Mouse (Mus musculus): Measurements from ENCODE around the gene Ovol2. TPM values are rescaled to one million over a fixed set of nuclear protein-coding genes. Genes with fewer than 3 reads are reported as not detected.

Gene Ovol2
- polyA plus RNA-seq, 1 experiment from 2014 or later: not detected

DNA sequence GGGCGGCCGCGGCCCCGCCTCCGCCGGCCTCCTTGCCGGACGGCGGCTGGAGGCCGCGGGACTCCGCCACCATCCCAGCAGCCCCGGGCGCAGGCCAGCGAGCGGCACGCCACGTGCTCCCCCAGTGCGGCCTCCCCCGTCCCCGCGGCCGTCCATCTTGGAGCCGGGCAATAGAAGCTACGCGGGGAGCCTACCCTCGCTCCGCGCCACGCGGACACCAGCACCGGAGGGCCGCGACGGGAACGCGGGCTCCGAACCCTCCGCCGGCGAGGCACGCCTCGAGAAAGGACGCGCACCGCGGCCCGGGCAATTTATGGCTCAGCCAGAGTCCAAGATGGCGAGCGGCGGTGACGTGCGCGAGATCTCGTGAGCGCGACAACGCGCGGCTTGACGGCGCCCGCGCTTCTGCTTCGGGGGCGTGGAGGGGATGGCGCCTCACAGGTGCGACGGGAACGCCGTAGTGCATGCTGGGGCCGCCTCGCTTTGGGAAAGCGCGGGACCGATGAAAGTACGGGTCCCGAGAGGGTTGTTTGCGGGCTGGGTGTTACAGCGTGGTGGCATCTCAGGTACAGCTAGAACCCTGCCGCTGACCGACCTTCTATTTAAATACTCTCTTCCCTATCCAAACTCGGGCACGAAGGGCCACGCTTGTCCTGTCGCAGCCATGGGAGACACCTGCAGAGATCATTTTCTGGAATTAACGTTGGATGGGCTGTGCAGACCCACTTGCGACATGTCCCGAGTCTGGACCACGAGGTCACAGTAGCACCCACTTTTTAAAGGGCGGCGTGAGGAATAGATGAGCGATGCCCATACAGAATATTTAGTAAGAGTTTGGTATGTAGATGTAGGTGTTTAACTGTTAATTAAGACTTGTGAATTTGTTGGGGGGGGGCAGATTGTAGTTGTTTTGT, 61.2 kb downstream of the Ovol2 start, which contains the start of the genes Mgme1 and Snx5:
TSS of gene Mgme1 (plus strand) at position 157 of the 914 bp plus-strand sequence.
TSS of gene Snx5 (minus strand) at position 400 of the 914 bp plus-strand sequence.
- Histone ChIP-seq H3K4me1 (peaks cover 60% of the 10 kb centered on the region), H3K27me3 (ENCODE audit: low read depth, poor library complexity, severe bottlenecking) (no peaks in the 10 kb centered on the region), H3K27ac (replicated peaks) (peak within 1 kb of the TSS; percentile 98), H3K9me3 (replicated peaks) (no peaks in the 10 kb centered on the region), H3K4me3 (peak within 1 kb of the TSS; percentile 91), H3K36me3 (peaks cover 35% of the 10 kb centered on the region)
- under 1% methylated on average over 90 of the region's 93 CpGs for WGBS
- DNase-seq (ENCODE audit: low spot score): peak; percentile 94

GRCm38 (mm10) chr2:144269679-144270475, 62.1 kb downstream of the Ovol2 start:
- H3K4me3 ChIP-seq: peak overlapping the region; percentile 91
- peaks cover 61% of the 10 kb centered on the region for H3K4me1 ChIP-seq
- WGBS: under 1% methylated on average over 31 of the region's 33 CpGs
- no peaks in the 10 kb centered on the region for H3K9me3 ChIP-seq (replicated peaks)
- H3K27me3 ChIP-seq (ENCODE audit: low read depth, poor library complexity, severe bottlenecking): no peaks in the 10 kb centered on the region
- H3K27ac ChIP-seq (replicated peaks): peak overlapping the region; percentile 98
- peaks cover 43% of the 10 kb centered on the region for H3K36me3 ChIP-seq
- no peak for DNase-seq (ENCODE audit: low spot score)

GRCm38 (mm10) chr2:144269306-144269650, 62.7 kb downstream of the Ovol2 start:
- H3K4me1 ChIP-seq: peaks cover 57% of the 10 kb centered on the region
- peaks cover 49% of the 10 kb centered on the region for H3K36me3 ChIP-seq
- no peaks in the 10 kb centered on the region for H3K9me3 ChIP-seq (replicated peaks)
- peak overlapping the region; percentile 98 for H3K27ac ChIP-seq (replicated peaks)
- WGBS: under 1% methylated on average over 11 of the region's 11 CpGs
- peak overlapping the region; percentile 91 for H3K4me3 ChIP-seq
- no peaks in the 10 kb centered on the region for H3K27me3 ChIP-seq (ENCODE audit: low read depth, poor library complexity, severe bottlenecking)
- no peak for DNase-seq (ENCODE audit: low spot score)

GRCm38 (mm10) chr2:144268446-144269305, 63.3 kb downstream of the Ovol2 start:
- Histone ChIP-seq H3K27ac (replicated peaks) (peak overlapping the region; percentile 98), H3K36me3 (peaks cover 55% of the 10 kb centered on the region), H3K9me3 (replicated peaks) (no peaks in the 10 kb centered on the region), H3K4me1 (peaks cover 51% of the 10 kb centered on the region), H3K27me3 (ENCODE audit: low read depth, poor library complexity, severe bottlenecking) (no peaks in the 10 kb centered on the region), H3K4me3 (peak overlapping the region; percentile 91)
- DNase-seq (ENCODE audit: low spot score): no peak
- WGBS: 10% methylated on average over 6 of the region's 6 CpGs

- Histone ChIP-seq H3K4me1 (peaks cover 47% of the 10 kb centered on the region), H3K27me3 (ENCODE audit: low read depth, poor library complexity, severe bottlenecking) (no peaks in the 10 kb centered on the region), H3K27ac (replicated peaks) (no peak overlapping the region), H3K9me3 (replicated peaks) (no peaks in the 10 kb centered on the region), H3K36me3 (peaks cover 60% of the 10 kb centered on the region), H3K4me3 (peak overlapping the region; percentile 91)
- DNase-seq (ENCODE audit: low spot score): no peak
- 61% methylated on average over 1 of the region's 1 CpGs for WGBS
Measured at GRCm38 (mm10) chr2:144267731-144268015, 64.3 kb downstream of the Ovol2 start.

GRCm38 (mm10) chr2:144267004-144267730, 64.8 kb downstream of the Ovol2 start:
- H3K27ac ChIP-seq (replicated peaks): no peak overlapping the region
- WGBS: 62% methylated on average over 5 of the region's 5 CpGs
- no peak for DNase-seq (ENCODE audit: low spot score)
- H3K4me3 ChIP-seq: peak overlapping the region; percentile 91
- H3K27me3 ChIP-seq (ENCODE audit: low read depth, poor library complexity, severe bottlenecking): no peaks in the 10 kb centered on the region
- H3K9me3 ChIP-seq (replicated peaks): no peaks in the 10 kb centered on the region
- H3K36me3 ChIP-seq: peaks cover 62% of the 10 kb centered on the region
- peaks cover 47% of the 10 kb centered on the region for H3K4me1 ChIP-seq

DNA sequence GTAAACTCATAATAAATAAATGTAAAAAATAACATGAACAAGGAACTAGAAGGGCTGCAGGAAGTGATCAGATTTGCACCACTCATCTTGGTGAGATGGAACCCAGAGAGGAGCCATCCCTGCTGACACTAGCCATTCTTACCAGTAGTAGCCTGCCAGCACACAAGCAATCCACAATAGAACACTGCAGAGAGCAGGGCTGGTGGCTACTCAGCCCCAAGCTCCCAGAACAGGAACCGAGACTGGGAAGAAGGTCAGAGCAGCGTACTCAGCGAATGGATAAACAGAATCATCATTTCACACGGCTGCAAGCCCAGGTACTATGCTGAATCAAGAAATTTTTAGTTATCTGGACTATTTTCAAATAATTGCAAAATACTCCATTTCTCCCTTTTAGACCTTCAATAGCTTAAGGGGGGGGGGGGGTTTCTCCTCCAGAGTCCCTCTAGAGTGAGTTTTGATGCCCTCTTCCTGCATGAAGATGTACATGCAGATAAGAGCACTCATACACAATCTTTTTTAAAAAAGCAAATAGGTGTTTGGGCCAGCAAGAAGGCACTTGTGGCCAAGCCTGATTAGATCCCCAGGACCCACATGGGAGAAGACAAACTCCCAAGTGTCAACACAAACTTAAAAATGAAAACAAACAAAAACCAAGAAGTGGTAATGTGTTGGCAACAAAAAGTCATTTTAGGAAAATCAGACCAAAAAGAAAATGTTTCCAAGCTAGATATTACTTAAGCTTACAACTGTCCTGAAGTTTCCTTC, 65.8 kb downstream of the Ovol2 start:
- H3K27ac ChIP-seq (replicated peaks): no peak overlapping the region
- 54% methylated on average over 4 of the region's 4 CpGs for WGBS
- H3K4me1 ChIP-seq: peaks cover 45% of the 10 kb centered on the region
- H3K36me3 ChIP-seq: peaks cover 70% of the 10 kb centered on the region
- DNase-seq (ENCODE audit: low spot score): no peak
- no peaks in the 10 kb centered on the region for H3K27me3 ChIP-seq (ENCODE audit: low read depth, poor library complexity, severe bottlenecking)
- H3K9me3 ChIP-seq (replicated peaks): no peaks in the 10 kb centered on the region
- H3K4me3 ChIP-seq: peak overlapping the region; percentile 24; the same call in 1 of the 2 replicates

GRCm38 (mm10) chr2:144265120-144265488, 66.8 kb downstream of the Ovol2 start:
- H3K27ac ChIP-seq (replicated peaks): no peak overlapping the region
- H3K36me3 ChIP-seq: peaks cover 80% of the 10 kb centered on the region
- DNase-seq (ENCODE audit: low spot score): no peak
- H3K27me3 ChIP-seq (ENCODE audit: low read depth, poor library complexity, severe bottlenecking): no peaks in the 10 kb centered on the region
- peaks cover 37% of the 10 kb centered on the region for H3K4me1 ChIP-seq
- WGBS: 78% methylated on average over 3 of the region's 3 CpGs
- H3K9me3 ChIP-seq (replicated peaks): no peaks in the 10 kb centered on the region
- H3K4me3 ChIP-seq: no peak overlapping the region

- Histone ChIP-seq H3K4me3 (no peak overlapping the region), H3K27ac (replicated peaks) (no peak overlapping the region), H3K27me3 (ENCODE audit: low read depth, poor library complexity, severe bottlenecking) (no peaks in the 10 kb centered on the region), H3K36me3 (peaks cover 85% of the 10 kb centered on the region), H3K9me3 (replicated peaks) (no peaks in the 10 kb centered on the region), H3K4me1 (peaks cover 37% of the 10 kb centered on the region)
- WGBS: 85% methylated on average over 5 of the region's 5 CpGs
- DNase-seq (ENCODE audit: low spot score): no peak
Measured at GRCm38 (mm10) chr2:144264398-144265119, 67.4 kb downstream of the Ovol2 start.

GRCm38 (mm10) chr2:144262837-144263236, 69.1 kb downstream of the Ovol2 start:
- Histone ChIP-seq H3K4me3 (no peak overlapping the region), H3K36me3 (peaks cover 96% of the 10 kb centered on the region), H3K27ac (replicated peaks) (no peak overlapping the region), H3K9me3 (replicated peaks) (no peaks in the 10 kb centered on the region), H3K4me1 (peaks cover 22% of the 10 kb centered on the region), H3K27me3 (ENCODE audit: low read depth, poor library complexity, severe bottlenecking) (no peaks in the 10 kb centered on the region)
- WGBS: 94% methylated on average over 2 of the region's 2 CpGs
- DNase-seq (ENCODE audit: low spot score): no peak

All from midbrain, embryonic 10.5 days (tissue).